Mouse (Mus musculus) neural tube, embryonic 12.5 days (tissue): Measurements from ENCODE around the gene Gm17067. TPM values are rescaled to one million over a fixed set of nuclear protein-coding genes. Genes with fewer than 3 reads are reported as not detected.
"Not testable (repeated sequence)": the region's sequence is repeated elsewhere in the genome, so short reads cannot be mapped to it uniquely, and the experiment has no call there.

Experiments used
- ATAC-seq: fragments of 200-750 bp; cut with Nextera tagmentation; 2 replicates; pipeline ENCODE4 v1.8.0; 2017; ENCODE audit warnings: low read depth, mild to moderate bottlenecking, moderate TSS enrichment, moderate library complexity; ENCODE audit not compliant: low FRiP score
- H3K27ac ChIP-seq: fragments of 300-500 bp; sonication (generic); 2 replicates; pipeline ENCODE4 v1.5.1; 2016
- H3K27me3 ChIP-seq: fragments of 300-500 bp; sonication (generic); replicated peaks from 2 replicates; pipeline ENCODE4 v1.6.1; 2016; ENCODE audit warnings: mild to moderate bottlenecking
- H3K36me3 ChIP-seq: fragments of 300-500 bp; sonication (generic); 2 replicates; pipeline ENCODE4 v1.6.1; 2016; ENCODE audit warnings: mild to moderate bottlenecking
- H3K4me1 ChIP-seq: fragments of 300-500 bp; sonication (generic); 2 replicates; pipeline ENCODE4 v1.6.1; 2016
- H3K4me2 ChIP-seq: fragments of 300-500 bp; sonication (generic); replicated peaks from 2 replicates; pipeline ENCODE4 v1.6.1; 2016; ENCODE audit warnings: mild to moderate bottlenecking
- H3K4me3 ChIP-seq: fragments of 300-500 bp; sonication (generic); 2 replicates; pipeline ENCODE4 v1.5.1; 2016
- H3K9ac ChIP-seq: fragments of 300-500 bp; sonication (generic); 2 replicates; pipeline ENCODE4 v1.6.1; 2016; ENCODE audit warnings: mild to moderate bottlenecking
- H3K9me3 ChIP-seq: fragments of 300-500 bp; sonication (generic); 2 replicates; pipeline ENCODE4 v1.6.1; 2016; ENCODE audit warnings: mild to moderate bottlenecking
- WGBS: fragments of 180-500 bp; shearing (Covaris S2); methylation state at CpG from one replicate; pipeline ENCODE4 v1.1.7; 2016; 5-methylcytosine and 5-hydroxymethylcytosine counted together
- polyA plus RNA-seq: library from polyadenylated mRNA; unstranded; fragments of >200 nt; fragmentation: Nextera tagmentation; extraction: Ambion mirVana; gene quantifications from 2 replicates; pipeline ENCODE4 v1.2.1, GENCODE M21; 2016

Gene Gm17067
- not detected in 2 replicates for polyA plus RNA-seq

DNA sequence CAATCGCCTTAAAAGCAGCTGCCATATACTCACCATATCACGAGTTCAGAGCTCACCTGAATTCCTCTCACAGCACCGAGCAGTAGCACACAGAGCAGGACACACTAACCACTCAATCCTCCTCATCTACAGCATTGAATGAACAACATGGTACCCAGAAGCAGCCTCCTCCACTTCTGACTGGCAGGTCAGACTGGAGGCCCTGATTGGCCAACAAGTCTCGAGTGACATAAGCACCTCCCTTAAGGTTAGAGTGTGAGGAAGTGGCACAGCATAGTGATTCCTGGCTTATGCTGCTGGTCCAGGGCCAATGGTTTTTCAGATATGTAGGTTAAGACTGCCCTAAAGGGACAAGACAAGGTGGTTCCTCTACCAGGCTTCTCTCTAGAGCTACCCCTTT is at the start of gene Gm17067:
Gene Gm17067, minus strand, starts transcription at position 101 of the 400 bp plus-strand sequence.
- WGBS = 86% methylated on average over 4 of the region's 4 CpGs
- not testable (repeated sequence) for H3K4me3 ChIP-seq, ATAC-seq

DNA sequence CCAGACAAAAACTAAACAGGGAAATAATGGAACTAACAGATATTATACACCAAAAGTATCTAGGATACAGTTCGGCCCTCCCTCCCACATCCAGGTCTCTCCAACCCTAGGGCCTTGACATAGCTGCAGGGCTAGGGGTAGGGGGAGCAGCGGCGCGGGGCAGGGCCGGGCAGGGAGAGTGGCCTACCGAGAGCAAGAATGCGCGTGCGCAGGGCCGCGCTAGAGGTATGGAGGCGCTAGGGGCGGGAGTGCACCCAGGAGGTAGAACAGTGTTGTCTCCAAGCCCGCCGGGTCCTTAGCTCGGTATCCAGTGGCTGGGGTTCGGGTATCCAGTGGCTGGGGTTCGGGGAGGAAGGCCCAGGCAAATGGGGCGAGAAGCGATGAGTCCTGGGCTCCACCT is 23.0 kb upstream of the Gm17067 start:
- H3K4me2 ChIP-seq = no peak overlapping the region
- WGBS = 51% methylated on average over 20 of the region's 20 CpGs
- H3K9me3 ChIP-seq = peaks cover 6% of the 10 kb centered on the region; the same call in 1 of the 2 replicates
- ATAC-seq = no peak
- H3K4me3 ChIP-seq = no peak overlapping the region
- H3K27ac ChIP-seq = no peak overlapping the region
- no peak overlapping the region for H3K9ac ChIP-seq
- no peaks in the 10 kb centered on the region for H3K36me3 ChIP-seq
- H3K27me3 ChIP-seq = no peaks in the 10 kb centered on the region
- no peaks in the 10 kb centered on the region for H3K4me1 ChIP-seq

More for the DNA sequence above, at the start of gene Gm17067:
- H3K4me2 ChIP-seq, H3K36me3 ChIP-seq, H3K9me3 ChIP-seq, H3K27ac ChIP-seq, H3K27me3 ChIP-seq, H3K9ac ChIP-seq, H3K4me1 ChIP-seq: not testable (repeated sequence)

DNA sequence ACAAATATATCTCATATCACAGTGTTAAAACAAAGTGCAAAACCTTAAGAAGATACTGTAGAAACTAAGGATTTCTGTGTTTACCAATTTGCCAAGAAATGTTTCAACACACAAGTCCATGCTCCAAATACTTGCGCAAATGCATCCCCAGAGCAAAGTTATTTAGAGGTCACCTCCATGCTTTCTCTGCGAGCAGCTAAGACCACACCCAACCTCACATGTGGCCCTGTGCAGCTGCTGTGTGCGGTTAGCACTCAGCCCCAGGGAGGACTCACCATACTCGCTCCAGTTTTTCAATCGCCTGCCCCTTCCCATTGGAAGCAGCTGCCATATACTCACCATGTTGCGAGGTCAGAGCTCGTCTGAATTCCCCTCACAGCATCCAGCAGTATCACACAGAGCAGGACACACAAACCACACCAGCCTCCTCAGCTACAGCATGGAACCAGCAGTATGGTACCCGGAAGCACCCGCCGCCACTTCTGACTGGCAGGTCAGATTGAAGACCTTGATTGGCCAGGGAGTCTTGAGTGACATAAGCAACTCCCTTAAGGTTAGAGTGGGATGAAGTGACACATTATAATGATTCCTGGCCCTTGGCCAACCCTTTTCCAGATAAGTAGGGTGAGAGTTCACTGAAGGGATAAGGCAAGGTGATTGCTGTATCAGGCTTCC is 11.9 kb upstream of the Gm17067 start:
- peaks cover 5% of the 10 kb centered on the region; the same call in 1 of the 2 replicates for H3K9me3 ChIP-seq
- 88% methylated on average over 10 of the region's 10 CpGs for WGBS
- no peak overlapping the region for H3K4me3 ChIP-seq

DNA sequence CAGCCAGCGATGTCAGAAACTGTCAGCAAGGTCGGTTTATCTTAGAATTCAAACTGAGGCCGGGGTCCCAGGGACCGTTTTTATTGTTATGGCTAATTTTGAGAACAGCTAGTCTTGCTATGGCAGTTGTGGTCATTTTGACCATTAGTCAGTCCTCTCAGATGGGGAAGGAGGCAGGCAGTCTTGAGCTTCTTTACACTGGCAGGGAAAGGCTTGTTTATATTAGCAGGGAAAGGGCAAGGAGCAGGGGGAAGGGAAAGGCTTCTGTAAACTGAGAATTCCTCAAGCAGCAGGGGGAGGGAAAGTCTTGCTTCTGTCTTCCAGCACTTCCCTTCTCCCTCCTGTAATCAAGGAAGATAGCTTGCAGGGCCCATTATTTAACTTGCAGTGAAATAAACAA is 33.6 kb downstream of the Gm17067 start:
- Histone ChIP-seq H3K4me2 (peak overlapping the region; percentile 57), H3K4me3 (peak overlapping the region; percentile 44), H3K9ac (peak overlapping the region; percentile 63)
- not testable (repeated sequence) for H3K27me3 ChIP-seq, H3K9me3 ChIP-seq, H3K4me1 ChIP-seq, H3K36me3 ChIP-seq, ATAC-seq, H3K27ac ChIP-seq
- 2% methylated on average over 4 of the region's 4 CpGs for WGBS

More for the DNA sequence above, 11.9 kb upstream of the Gm17067 start:
- Histone ChIP-seq H3K36me3 (no peaks in the 10 kb centered on the region), H3K9ac (no peak overlapping the region), H3K27me3 (no peaks in the 10 kb centered on the region), H3K4me2 (no peak overlapping the region), H3K4me1 (no peaks in the 10 kb centered on the region), H3K27ac (no peak overlapping the region)
- ATAC-seq = no peak

DNA sequence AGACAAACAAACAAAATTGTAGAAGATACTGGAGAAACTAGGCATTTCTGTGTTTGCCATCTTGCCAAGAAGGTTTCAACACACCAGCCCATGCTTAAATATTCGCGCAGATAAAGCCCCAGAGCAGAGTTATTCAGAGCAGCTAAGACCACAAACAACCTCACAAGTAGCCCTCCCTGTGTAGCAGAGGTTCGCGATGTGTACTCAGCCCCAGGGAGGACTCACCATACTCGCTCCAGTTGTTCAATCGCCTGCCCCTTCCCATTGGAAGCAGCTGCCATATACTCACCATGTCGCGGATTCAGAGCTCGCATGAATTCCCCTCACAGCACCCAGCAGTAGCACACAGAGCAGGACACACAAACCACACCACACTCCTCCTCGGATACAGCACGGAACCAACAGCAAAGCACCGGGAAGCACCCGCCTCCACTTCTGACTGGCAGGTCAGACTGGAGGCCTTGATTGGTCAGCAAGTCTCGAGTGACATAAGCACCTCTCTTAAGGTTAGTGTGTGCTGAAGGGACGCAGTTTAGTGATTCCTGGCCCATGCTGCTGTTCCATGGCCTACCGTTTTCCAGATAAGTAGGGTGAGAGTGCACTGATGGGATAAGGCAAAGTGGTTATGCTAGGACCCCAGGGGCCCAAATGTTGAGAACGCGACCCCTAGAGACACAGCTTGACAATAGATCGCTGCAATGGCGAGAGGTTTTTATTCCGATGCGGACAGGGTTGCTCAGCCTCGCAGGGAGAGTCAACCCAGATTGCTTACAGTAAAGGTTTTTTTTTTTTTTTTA is 34.3 kb downstream of the Gm17067 start, which contains the start of gene Zfp975:
Gene Zfp975, minus strand, starts transcription at position 381 of the 797 bp plus-strand sequence.
- Histone ChIP-seq H3K4me2 (peak within 1 kb of the TSS; percentile 57), H3K9ac (peak within 1 kb of the TSS; percentile 63), H3K4me3 (peak within 1 kb of the TSS; percentile 44)
- not testable (repeated sequence) for H3K9me3 ChIP-seq, H3K27me3 ChIP-seq, H3K36me3 ChIP-seq, H3K4me1 ChIP-seq, H3K27ac ChIP-seq
- ATAC-seq = peak; percentile 99
- under 1% methylated on average over 23 of the region's 23 CpGs for WGBS

DNA sequence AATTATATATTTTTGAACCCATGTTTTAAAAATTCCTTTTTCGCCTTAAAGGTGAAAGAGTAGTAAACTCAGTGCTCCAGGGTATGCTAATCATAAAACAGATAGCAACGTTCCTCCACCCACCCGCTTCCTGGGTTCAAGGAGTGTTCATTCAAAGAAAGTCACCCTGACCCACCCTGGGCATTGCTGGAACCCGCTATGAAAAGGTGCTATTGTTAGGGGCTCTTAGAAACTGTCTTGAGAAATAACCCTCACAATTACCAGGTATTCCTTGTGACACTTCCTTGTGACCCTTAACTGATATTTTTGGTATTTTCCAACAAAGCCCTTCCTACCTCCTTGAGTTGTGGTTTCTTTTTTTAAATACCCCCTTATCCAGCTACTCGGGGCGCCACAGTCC is 46.7 kb downstream of the Gm17067 start:
- H3K27ac ChIP-seq = not testable (repeated sequence)

DNA sequence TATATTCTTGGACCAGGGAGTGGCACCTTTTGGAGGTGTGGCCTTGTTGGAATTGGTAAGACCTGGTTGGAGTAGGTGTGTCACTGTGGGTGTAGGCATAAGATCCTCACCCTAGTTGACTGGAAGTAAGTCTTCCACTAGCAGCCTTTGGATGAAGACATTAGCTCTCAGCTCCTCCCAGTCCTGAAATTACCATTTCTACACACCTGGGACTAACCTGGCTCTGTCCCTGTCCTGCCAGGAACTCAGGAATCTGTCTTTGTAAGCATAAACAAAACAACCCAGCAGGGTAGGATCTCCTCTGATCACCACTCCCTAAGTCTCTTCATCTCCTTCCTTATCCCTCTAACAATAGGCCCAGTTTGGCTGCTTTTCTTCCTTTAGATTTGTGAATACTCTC is 47.2 kb downstream of the Gm17067 start:
- H3K9me3 ChIP-seq = peaks cover 13% of the 10 kb centered on the region
- not testable (repeated sequence) for H3K27me3 ChIP-seq, H3K9ac ChIP-seq, H3K4me2 ChIP-seq, H3K4me3 ChIP-seq, H3K36me3 ChIP-seq, H3K27ac ChIP-seq, ATAC-seq, H3K4me1 ChIP-seq

More for the DNA sequence above, 46.7 kb downstream of the Gm17067 start:
- H3K9me3 ChIP-seq = peaks cover 16% of the 10 kb centered on the region
- not testable (repeated sequence) for H3K27me3 ChIP-seq, H3K4me3 ChIP-seq, ATAC-seq, H3K4me2 ChIP-seq, H3K4me1 ChIP-seq, H3K36me3 ChIP-seq, H3K9ac ChIP-seq
- 87% methylated on average over 6 of the region's 6 CpGs for WGBS

DNA sequence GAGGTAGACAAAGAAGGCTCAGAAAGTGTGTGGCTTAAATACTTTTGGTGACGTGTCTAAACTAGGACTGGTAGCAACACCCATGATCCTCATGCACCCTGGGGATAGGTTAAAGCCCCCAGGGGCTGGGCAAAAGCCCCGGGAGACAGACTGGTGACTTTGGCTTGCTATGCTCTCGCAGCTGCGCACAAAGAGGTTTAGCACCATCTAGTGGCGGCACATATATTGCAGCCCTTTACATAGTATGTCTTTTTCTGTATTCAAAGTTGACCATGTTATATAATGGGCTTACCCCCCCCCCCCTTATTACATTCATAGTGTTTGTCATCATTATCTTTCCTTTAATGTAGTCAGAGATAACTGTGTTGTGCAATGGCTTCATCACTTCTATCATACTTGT is 66.7 kb downstream of the Gm17067 start:
- not testable (repeated sequence) for H3K4me3 ChIP-seq, H3K9ac ChIP-seq, H3K4me1 ChIP-seq, ATAC-seq, H3K27ac ChIP-seq, H3K27me3 ChIP-seq, H3K4me2 ChIP-seq, H3K36me3 ChIP-seq
- WGBS = 71% methylated on average over 5 of the region's 5 CpGs
- H3K9me3 ChIP-seq = peaks cover 21% of the 10 kb centered on the region; the same call in 1 of the 2 replicates

Other genes starting within 250 kb of the Gm17067 start
- 12.7 and 16.1 TPM in 2 replicates for gene Zfp141, start 221.3 kb downstream of the Gm17067 start, polyA plus RNA-seq
- gene Gm21028, start 148.4 kb downstream of the Gm17067 start, polyA plus RNA-seq = not detected in 2 replicates
- 1.1 and 1.9 TPM in 2 replicates for gene Zfp977, start 134.5 kb downstream of the Gm17067 start, polyA plus RNA-seq
- 2.9 and 3.0 TPM in 2 replicates for gene Zfp976, start 84.4 kb downstream of the Gm17067 start, polyA plus RNA-seq
- 6.7 and 8.6 TPM in 2 replicates for gene Zfp975, start 34.3 kb downstream of the Gm17067 start, polyA plus RNA-seq
- not detected in 2 replicates for gene Vmn2r62, start 66.5 kb upstream of the Gm17067 start, polyA plus RNA-seq
- not detected in 2 replicates for gene Gm2381, start 140.2 kb upstream of the Gm17067 start, polyA plus RNA-seq
- gene Vmn2r63, start 206.8 kb upstream of the Gm17067 start, polyA plus RNA-seq = not detected in 2 replicates